Mouse (Mus musculus): ENCODE data around the gene Poldip3. TPM values are rescaled to one million over a fixed set of nuclear protein-coding genes. Genes with fewer than 3 reads are reported as not detected.
A peak's percentile ranks its signal among the peaks of the same experiment; 100 is the strongest.
"Not testable (repeated sequence)": the region's sequence is repeated elsewhere in the genome, so short reads cannot be mapped to it uniquely, and the experiment has no call there.

Poldip3 gene
- polyA plus RNA-seq, 1 experiment, result 14.0 TPM

GRCm38 (mm10) chr15:83156929-83157666 lies 7.9 kb upstream of the Poldip3 start:
- Histone ChIP-seq H3K4me3 (ENCODE audit: insufficient read depth, low read depth, low read length) (no peak overlapping the region), H3K27ac (replicated peaks; ENCODE audit: low read depth, low read length) (0 out of 2 replicates have a peak overlapping the region, but pooled peaks have one; percentile 7), H3K4me1 (ENCODE audit: control insufficient read depth, insufficient read depth, insufficient read length, low read length) (no peaks in the 10 kb centered on the region)

DNA sequence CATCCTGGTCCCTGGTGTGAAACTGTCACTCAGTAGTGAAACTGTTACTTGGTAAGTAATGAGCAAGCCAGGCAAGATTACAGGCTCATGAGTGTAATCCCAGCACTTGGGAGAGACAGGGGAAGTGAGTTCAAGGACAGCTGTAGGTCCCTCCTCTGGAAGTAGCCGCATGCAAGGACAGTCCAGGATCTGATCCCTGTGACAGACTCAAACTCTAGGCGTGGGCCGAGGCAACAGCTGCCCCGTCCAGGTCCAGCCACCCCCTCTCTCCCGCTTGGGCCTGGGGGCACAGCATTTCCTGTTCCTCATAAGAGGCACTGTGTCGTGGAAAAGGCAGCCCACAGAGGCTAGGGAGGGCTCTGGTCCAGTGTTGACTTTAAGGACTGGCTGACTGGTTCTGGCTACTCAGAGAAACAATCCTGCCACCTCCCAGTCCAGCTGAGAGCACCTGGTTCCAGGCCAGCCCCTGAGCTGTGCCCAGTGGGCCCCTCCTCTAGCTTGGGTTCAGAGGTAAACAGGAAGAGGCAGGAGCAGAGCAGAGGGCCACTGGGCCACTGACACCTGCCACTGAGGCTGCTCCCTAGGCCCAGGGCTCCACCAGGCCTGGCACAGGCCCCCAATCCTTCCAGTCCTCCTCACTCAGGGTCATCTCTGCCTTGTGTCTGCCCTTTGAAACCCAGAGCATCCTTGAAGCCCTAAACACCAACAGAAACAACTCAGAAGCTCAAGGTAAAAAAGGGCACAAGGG lies 6.7 kb upstream of the Poldip3 start:
- no peak overlapping the region for H3K4me3 ChIP-seq (ENCODE audit: insufficient read depth, low read depth, low read length)
- no peak overlapping the region for H3K27ac ChIP-seq (replicated peaks; ENCODE audit: low read depth, low read length)

GRCm38 (mm10) chr15:83154309-83154708 lies 5.1 kb upstream of the Poldip3 start:
- Histone ChIP-seq H3K4me1 (ENCODE audit: control insufficient read depth, insufficient read depth, insufficient read length, low read length) (no peaks in the 10 kb centered on the region), H3K27ac (replicated peaks; ENCODE audit: low read depth, low read length) (no peak overlapping the region), H3K4me3 (ENCODE audit: insufficient read depth, low read depth, low read length) (no peak overlapping the region)

More for the DNA sequence above, 6.7 kb upstream of the Poldip3 start:
- H3K4me1 ChIP-seq (ENCODE audit: control insufficient read depth, insufficient read depth, insufficient read length, low read length), result no peaks in the 10 kb centered on the region

DNA sequence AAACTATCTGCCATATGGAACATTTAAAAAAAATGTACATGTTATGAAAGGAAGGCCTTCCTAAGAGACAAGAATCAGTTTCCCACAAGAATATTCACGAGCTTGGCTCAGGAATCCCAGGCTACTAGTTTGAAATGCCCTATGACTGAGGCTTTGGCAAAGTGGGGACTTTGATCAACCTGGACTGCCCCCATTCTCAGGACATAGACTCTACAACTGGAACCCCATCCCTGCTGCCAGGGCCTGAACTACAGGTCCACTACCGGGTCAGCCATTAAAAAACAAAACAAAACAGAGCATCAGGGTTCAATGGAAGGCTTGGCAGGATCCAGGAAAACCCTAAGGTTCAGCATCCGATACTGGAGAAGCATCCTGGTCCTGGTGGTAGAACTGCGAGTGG lies 1.5 kb upstream of the Poldip3 start:
- Histone ChIP-seq H3K27ac (replicated peaks; ENCODE audit: low read depth, low read length) (no peak overlapping the region), H3K4me3 (ENCODE audit: insufficient read depth, low read depth, low read length) (no peak overlapping the region), H3K4me1 (ENCODE audit: control insufficient read depth, insufficient read depth, insufficient read length, low read length) (peaks cover under 1% of the 10 kb centered on the region; the same call in 1 of the 2 replicates)

DNA sequence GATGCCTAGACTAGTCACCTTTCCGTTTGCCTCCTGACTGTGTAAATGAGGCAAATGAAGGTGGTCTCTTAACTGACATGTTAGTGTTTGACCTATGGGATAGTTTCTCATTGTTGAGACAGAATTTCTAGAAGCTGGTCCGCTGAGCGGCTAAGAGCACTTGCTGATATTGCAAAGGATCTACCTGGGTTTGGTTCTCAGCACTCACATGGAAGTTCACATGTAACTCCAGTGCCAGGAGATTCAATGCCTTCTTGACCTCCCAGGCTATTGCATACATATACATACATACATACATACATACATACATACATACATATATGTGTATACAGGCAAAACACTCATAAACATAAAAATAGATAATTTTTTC lies 874 bp upstream of the Poldip3 start:
- Histone ChIP-seq H3K4me1 (ENCODE audit: control insufficient read depth, insufficient read depth, insufficient read length, low read length) (peaks cover 4% of the 10 kb centered on the region; the same call in 1 of the 2 replicates), H3K27ac (replicated peaks; ENCODE audit: low read depth, low read length) (peak overlapping the region; percentile 96), H3K4me3 (ENCODE audit: insufficient read depth, low read depth, low read length) (peak overlapping the region; percentile 40)

- Histone ChIP-seq H3K4me3 (ENCODE audit: insufficient read depth, low read depth, low read length) (peak overlapping the region; percentile 99), H3K27ac (replicated peaks; ENCODE audit: low read depth, low read length) (peak overlapping the region; percentile 98), H3K4me1 (ENCODE audit: control insufficient read depth, insufficient read depth, insufficient read length, low read length) (peaks cover 4% of the 10 kb centered on the region; the same call in 1 of the 2 replicates)
Observed at GRCm38 (mm10) chr15:83148801-83149195, 386 bp downstream of the Poldip3 start.

DNA sequence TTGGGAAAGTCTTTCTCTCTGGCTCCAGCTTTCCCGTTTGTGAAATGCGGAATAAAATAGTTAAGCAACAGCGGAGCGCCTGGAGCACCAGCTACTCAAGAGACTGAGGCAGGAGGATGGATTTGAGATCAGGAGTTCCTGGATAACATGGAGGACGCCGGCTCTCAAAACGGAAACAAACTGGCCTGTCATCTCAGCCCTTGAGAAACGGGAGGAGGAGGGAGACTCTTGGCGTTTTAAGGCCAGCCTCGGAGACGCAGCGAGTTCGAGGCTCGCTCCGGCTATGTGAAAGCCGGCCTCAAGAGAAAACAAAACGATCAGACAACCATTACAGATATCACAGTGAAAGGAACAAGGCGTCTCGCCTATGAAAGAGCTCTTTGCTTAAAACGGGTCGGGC lies 789 bp downstream of the Poldip3 start:
- H3K27ac ChIP-seq (replicated peaks; ENCODE audit: low read depth, low read length), result peak overlapping the region; percentile 98
- peaks cover 4% of the 10 kb centered on the region; the same call in 1 of the 2 replicates for H3K4me1 ChIP-seq (ENCODE audit: control insufficient read depth, insufficient read depth, insufficient read length, low read length)
- H3K4me3 ChIP-seq (ENCODE audit: insufficient read depth, low read depth, low read length), result peak overlapping the region; percentile 99

DNA sequence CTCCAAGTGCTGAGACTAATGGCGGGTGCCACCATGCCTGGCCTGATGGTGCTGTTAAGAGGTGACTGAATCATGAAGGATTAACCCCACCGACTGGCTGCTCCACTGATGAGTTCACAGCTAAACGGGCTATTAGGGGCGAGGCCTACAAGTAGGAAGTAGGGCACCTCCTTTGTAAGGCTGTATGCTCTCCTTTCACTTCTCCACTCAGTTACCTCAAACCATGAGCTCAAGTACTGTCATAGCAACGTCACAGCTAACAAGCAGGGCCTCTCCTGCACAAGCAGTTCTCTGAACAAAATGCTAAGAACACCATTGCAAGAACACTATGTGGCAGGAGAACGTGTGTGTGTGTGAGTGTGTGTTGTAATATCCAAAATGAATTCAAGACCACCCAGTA lies 3.6 kb downstream of the Poldip3 start:
- Histone ChIP-seq H3K4me1 (ENCODE audit: control insufficient read depth, insufficient read depth, insufficient read length, low read length) (peaks cover 8% of the 10 kb centered on the region; the same call in 1 of the 2 replicates), H3K4me3 (ENCODE audit: insufficient read depth, low read depth, low read length) (no peak overlapping the region), H3K27ac (replicated peaks; ENCODE audit: low read depth, low read length) (no peak overlapping the region)

DNA sequence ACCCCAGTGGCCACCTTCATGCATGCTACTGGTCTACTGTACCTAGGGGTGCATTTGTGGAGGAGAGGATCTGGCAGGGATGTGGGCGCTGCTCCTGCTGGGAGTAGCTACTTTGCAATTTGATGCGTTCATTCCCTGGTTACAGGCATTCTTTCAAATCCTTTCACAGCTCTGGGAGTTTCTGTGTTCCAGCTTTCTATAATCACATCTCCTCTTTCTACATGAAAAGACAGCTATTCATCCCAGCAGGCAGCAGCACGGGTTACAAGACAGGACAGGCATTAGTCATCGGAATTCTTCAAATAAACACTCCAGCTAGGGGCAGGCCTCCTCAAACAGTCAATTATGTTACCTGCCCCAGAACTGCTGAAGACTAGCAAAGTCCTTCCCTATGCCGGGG lies 6.3 kb downstream of the Poldip3 start:
- Histone ChIP-seq H3K27ac (replicated peaks; ENCODE audit: low read depth, low read length) (no peak overlapping the region), H3K4me3 (ENCODE audit: insufficient read depth, low read depth, low read length) (no peak overlapping the region), H3K4me1 (ENCODE audit: control insufficient read depth, insufficient read depth, insufficient read length, low read length) (peaks cover 11% of the 10 kb centered on the region; the same call in 1 of the 2 replicates)

- H3K27ac ChIP-seq (replicated peaks; ENCODE audit: low read depth, low read length), result no peak overlapping the region
- no peak overlapping the region for H3K4me3 ChIP-seq (ENCODE audit: insufficient read depth, low read depth, low read length)
- H3K4me1 ChIP-seq (ENCODE audit: control insufficient read depth, insufficient read depth, insufficient read length, low read length), result peaks cover 3% of the 10 kb centered on the region; the same call in 1 of the 2 replicates
Observed at GRCm38 (mm10) chr15:83135654-83136053, 13.5 kb downstream of the Poldip3 start.

GRCm38 (mm10) chr15:83134671-83135070 lies 14.5 kb downstream of the Poldip3 start:
- H3K4me1 ChIP-seq (ENCODE audit: control insufficient read depth, insufficient read depth, insufficient read length, low read length), result no peaks in the 10 kb centered on the region
- H3K27ac ChIP-seq (replicated peaks; ENCODE audit: low read depth, low read length), result no peak overlapping the region
- H3K4me3 ChIP-seq (ENCODE audit: insufficient read depth, low read depth, low read length), result no peak overlapping the region

GRCm38 (mm10) chr15:83129530-83130231 lies 19.5 kb downstream of the Poldip3 start:
- Histone ChIP-seq H3K4me1 (ENCODE audit: control insufficient read depth, insufficient read depth, insufficient read length, low read length) (no peaks in the 10 kb centered on the region), H3K27ac (replicated peaks; ENCODE audit: low read depth, low read length) (no peak overlapping the region), H3K4me3 (ENCODE audit: insufficient read depth, low read depth, low read length) (no peak overlapping the region)

- H3K4me1 ChIP-seq (ENCODE audit: control insufficient read depth, insufficient read depth, insufficient read length, low read length); H3K27ac ChIP-seq (replicated peaks; ENCODE audit: low read depth, low read length); H3K4me3 ChIP-seq (ENCODE audit: insufficient read depth, low read depth, low read length): not testable (repeated sequence)
Observed at GRCm38 (mm10) chr15:83127037-83127436, 22.1 kb downstream of the Poldip3 start.

DNA sequence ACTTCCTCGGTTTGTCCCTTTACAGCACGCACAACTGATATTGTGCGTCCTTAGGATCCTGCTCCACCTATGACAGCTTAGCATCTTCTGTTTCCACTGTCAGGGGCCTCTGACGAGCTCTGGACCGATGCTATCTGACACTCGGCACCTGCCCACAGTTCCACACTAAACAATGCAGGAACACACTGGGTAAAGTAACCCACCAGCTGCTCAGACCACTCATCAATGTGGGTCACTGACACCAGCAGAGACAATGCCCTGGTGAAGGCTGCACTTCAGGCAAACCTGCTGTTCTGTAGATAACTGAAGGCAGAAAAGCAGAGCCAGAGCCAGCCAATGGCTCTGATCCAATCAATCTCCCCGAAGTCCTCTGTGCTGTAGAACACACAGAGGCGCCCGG lies 22.6 kb downstream of the Poldip3 start:
- Histone ChIP-seq H3K27ac (replicated peaks; ENCODE audit: low read depth, low read length) (no peak overlapping the region), H3K4me1 (ENCODE audit: control insufficient read depth, insufficient read depth, insufficient read length, low read length) (no peaks in the 10 kb centered on the region), H3K4me3 (ENCODE audit: insufficient read depth, low read depth, low read length) (no peak overlapping the region)

DNA sequence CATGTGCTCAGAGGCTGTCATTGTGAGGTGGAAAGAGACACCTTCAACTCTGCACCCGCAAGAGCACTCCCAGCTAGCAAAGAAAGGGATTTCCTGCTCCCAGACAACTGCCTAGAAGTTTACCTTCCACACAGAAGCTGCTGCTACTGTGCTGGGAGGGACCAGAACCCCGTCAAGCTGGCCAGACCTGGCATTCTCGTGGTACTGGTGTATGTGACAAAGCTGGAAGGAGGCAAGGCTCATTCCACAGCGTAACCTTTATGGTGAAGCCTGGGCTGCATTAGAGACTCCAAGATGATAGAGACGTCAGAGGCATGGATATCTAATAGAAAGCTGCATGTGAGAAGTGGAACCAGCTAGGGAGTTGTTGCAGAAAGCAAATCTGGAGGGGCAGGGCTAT lies 24.6 kb downstream of the Poldip3 start:
- Histone ChIP-seq H3K4me1 (ENCODE audit: control insufficient read depth, insufficient read depth, insufficient read length, low read length) (no peaks in the 10 kb centered on the region), H3K4me3 (ENCODE audit: insufficient read depth, low read depth, low read length) (no peak overlapping the region), H3K27ac (replicated peaks; ENCODE audit: low read depth, low read length) (no peak overlapping the region)
